Mouse (Mus musculus) kidney, adult 2 months (tissue): ENCODE results near the gene Tpsb2.

Experiments
- CTCF ChIP-seq: fragments of 200-500 bp; conservative IDR thresholded peaks from 2 replicates; pipeline ENCODE4 v1.5.1; 2011; ENCODE audit warnings: low read depth, mild to moderate bottlenecking, control low read depth, low read length, moderate library complexity, mixed read lengths; ENCODE audit not compliant: insufficient read depth, insufficient read length
- POLR2A ChIP-seq: fragments of 200-500 bp; IDR thresholded peaks from one replicate; pipeline ENCODE4 v1.6.1; 2011; ENCODE audit warnings: low read depth, low read length, control low read depth

GRCm38 (mm10) chr17:25394526-25394925, 28.4 kb downstream of the Tpsb2 start:
- TF ChIP-seq POLR2A = no peak
- no peak for TF ChIP-seq CTCF
